In the genomic region with DNA sequence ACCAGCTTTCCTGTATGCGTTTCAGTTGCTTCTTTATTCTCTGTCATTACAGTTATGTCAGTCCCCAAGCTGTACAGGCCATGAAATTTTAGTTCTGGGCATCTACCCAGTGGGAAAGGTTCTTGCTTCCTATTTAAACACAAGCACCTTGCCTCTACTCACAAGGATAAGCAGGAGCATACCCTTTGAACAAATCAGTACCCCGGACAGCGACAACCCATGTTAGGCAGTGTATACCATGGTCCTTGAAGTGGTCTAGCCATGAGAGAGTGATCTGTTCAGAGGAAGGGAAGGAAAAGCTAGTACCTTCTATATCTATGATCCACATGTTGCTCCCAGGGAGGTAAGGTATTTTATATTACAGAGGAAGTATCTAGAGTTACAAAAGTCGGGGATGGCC, we compare ENCODE assay signal across 10 mouse cellular contexts.
DNase-seq lines count a peak whose midpoint lies in the region; TF ChIP-seq lines count a peak whose summit lies in the region.
"Had no signal": no experiment of that assay in that cellular context is flagged by ENCODE, and none has a peak within 500 bp of the region (broad histone marks: within the 10 kb centered on the region; RNA-seq: fewer than 3 reads in every experiment).

No protein-coding gene starts in this region.

- WGBS in heart, embryonic 10.5 days, result 65% methylated on average over 4 of the region's 4 CpGs
- 64% methylated on average over 4 of the region's 4 CpGs for WGBS in embryonic facial prominence, embryonic 10.5 days
- WGBS in cerebellum, adult 2 months, result 82% methylated on average over 4 of the region's 4 CpGs

- no peak overlapping the region for H3K27ac ChIP-seq in heart, embryonic 10.5 days
- no peak overlapping the region for H3K27ac ChIP-seq in embryonic facial prominence, embryonic 10.5 days (replicated peaks)
- no peak overlapping the region for H3K27ac ChIP-seq in cerebellum, adult 2 months (ENCODE audit: insufficient read depth, low read length)
- H3K27ac ChIP-seq: embryonic facial prominence, embryonic 15.5 days; hindbrain, embryonic 12.5 days had no signal

- peak; percentile 78 for DNase-seq in heart, embryonic 10.5 days (ENCODE audit: low spot score)
- DNase-seq in heart, adult 9 months (ENCODE audit: low spot score in 2 of 2), result no peak
- peak; percentile 71 for DNase-seq in testis, postnatal 10 days (ENCODE audit: low spot score)
- no peak for DNase-seq in testis, postnatal 14 days (ENCODE audit: low spot score)
- DNase-seq in embryonic facial prominence, embryonic 10.5 days (ENCODE audit: low spot score), result peak; percentile 73
- peak; percentile 54 for DNase-seq in retina, postnatal 1 day
- no peak for DNase-seq in cerebellum, adult 2 months
- no peak for DNase-seq in right cerebral cortex, postnatal 14 days

- H3K4me3 ChIP-seq in heart, embryonic 10.5 days, result no peak overlapping the region
- H3K4me3 ChIP-seq in embryonic facial prominence, embryonic 10.5 days, result no peak overlapping the region
- H3K4me3 ChIP-seq in cerebellum, adult 2 months (replicated peaks; ENCODE audit: insufficient read depth, low read depth, low read length), result no peak overlapping the region
- H3K4me3 ChIP-seq: embryonic facial prominence, embryonic 15.5 days; hindbrain, embryonic 12.5 days had no signal

- TF ChIP-seq POLR2A in cerebellum, adult 2 months (IDR thresholded peaks at IDR 0.05; ENCODE audit: borderline replicate concordance, insufficient read depth, low read length), result no peak

- no peaks in the 10 kb centered on the region for H3K27me3 ChIP-seq in heart, embryonic 10.5 days (ENCODE audit: insufficient read depth, poor library complexity, severe bottlenecking)
- H3K27me3 ChIP-seq in embryonic facial prominence, embryonic 10.5 days (replicated peaks; ENCODE audit: low read depth, poor library complexity, severe bottlenecking), result no peaks in the 10 kb centered on the region
- H3K27me3 ChIP-seq in cerebellum, adult 2 months (ENCODE audit: control insufficient read depth, insufficient read depth, low read length), result no peaks in the 10 kb centered on the region
- H3K27me3 ChIP-seq: embryonic facial prominence, embryonic 15.5 days; hindbrain, embryonic 12.5 days had no signal

- no peaks in the 10 kb centered on the region for H3K36me3 ChIP-seq in heart, embryonic 10.5 days
- H3K36me3 ChIP-seq in embryonic facial prominence, embryonic 10.5 days (replicated peaks), result no peaks in the 10 kb centered on the region
- H3K36me3 ChIP-seq: embryonic facial prominence, embryonic 15.5 days; hindbrain, embryonic 12.5 days had no signal

- H3K4me1 ChIP-seq in heart, embryonic 10.5 days, result no peaks in the 10 kb centered on the region
- H3K4me1 ChIP-seq in embryonic facial prominence, embryonic 10.5 days, result no peaks in the 10 kb centered on the region
- no peaks in the 10 kb centered on the region for H3K4me1 ChIP-seq in cerebellum, adult 2 months (ENCODE audit: control insufficient read depth, insufficient read depth, low read length)
- H3K4me1 ChIP-seq: embryonic facial prominence, embryonic 15.5 days; hindbrain, embryonic 12.5 days had no signal

- no peaks in the 10 kb centered on the region for H3K9me3 ChIP-seq in heart, embryonic 10.5 days
- 0 out of 2 replicates have a peak, but pooled peaks cover 2% of the 10 kb centered on the region for H3K9me3 ChIP-seq in embryonic facial prominence, embryonic 10.5 days
- H3K9me3 ChIP-seq: embryonic facial prominence, embryonic 15.5 days; hindbrain, embryonic 12.5 days had no signal

- TF ChIP-seq CTCF in cerebellum, adult 2 months (IDR thresholded peaks at IDR 0.05; ENCODE audit: borderline replicate concordance, insufficient read depth, low read depth, low read length), result no peak

Comparison
In these comparisons a context has a peak if more than half of its experiments do, and no peak if none do; other contexts are left out.
1. DNase-seq: peak in heart, embryonic 10.5 days (single experiment), testis, postnatal 10 days (single experiment), embryonic facial prominence, embryonic 10.5 days (single experiment) and retina, postnatal 1 day (single experiment); none in heart, adult 9 months (0 of 2), testis, postnatal 14 days (single experiment), cerebellum, adult 2 months (0 of 2) and right cerebral cortex, postnatal 14 days (single experiment).